Mouse (Mus musculus) G1E (cell line): ENCODE data around the gene Exd1. TPM values are rescaled to one million over a fixed set of nuclear protein-coding genes. Genes with fewer than 3 reads are reported as not detected.
A peak's percentile ranks its signal among the peaks of the same experiment; 100 is the strongest.
"Not testable (repeated sequence)": the region's sequence is repeated elsewhere in the genome, so short reads cannot be mapped to it uniquely, and the experiment has no call there.

Source experiments
- ATAC-seq: 2 replicates; pipeline ENCODE4 v1.8.0; 2016; ENCODE audit warnings: mild to moderate bottlenecking; ENCODE audit not compliant: insufficient number of reproducible peaks, poor library complexity, low FRiP score, severe bottlenecking; ENCODE audit errors: extremely low read depth
- DNase-seq: peaks from one replicate; pipeline ENCODE4 v3.0.0; 2012; ENCODE audit warnings: low spot score
- H3K27me3 ChIP-seq: 2 replicates; pipeline ENCODE4 v1.6.1; 2012; ENCODE audit warnings: mild to moderate bottlenecking, low read length, inconsistent platforms; ENCODE audit not compliant: insufficient read depth
- H3K36me3 ChIP-seq: replicated peaks from 2 replicates; pipeline ENCODE3; 2012; ENCODE audit warnings: mild to moderate bottlenecking, inconsistent platforms
- H3K4me1 ChIP-seq: 2 replicates; pipeline ENCODE4 v1.6.1; 2012; ENCODE audit warnings: low read depth, low read length, inconsistent platforms, mixed read lengths; ENCODE audit not compliant: insufficient read depth
- H3K4me3 ChIP-seq: 2 replicates; pipeline ENCODE4 v1.5.1; 2012; ENCODE audit warnings: low read depth, mild to moderate bottlenecking, inconsistent platforms, low read length, moderate library complexity, mixed read lengths
- H3K9me3 ChIP-seq: replicated peaks from 2 replicates; pipeline ENCODE4 v1.6.1; 2012; ENCODE audit warnings: inconsistent platforms
- CTCF ChIP-seq: IDR thresholded peaks from 2 replicates; pipeline ENCODE4 v1.5.1; 2012; ENCODE audit warnings: low read depth, low read length, inconsistent platforms, mixed read lengths
- GATA1 ChIP-seq: IDR thresholded peaks from 2 replicates; pipeline ENCODE4 v1.6.1; 2012; ENCODE audit warnings: borderline replicate concordance, low read length, inconsistent platforms, mixed read lengths
- GATA2 ChIP-seq: IDR thresholded peaks from 2 replicates; pipeline ENCODE4 v1.6.1; 2012; ENCODE audit warnings: low read depth, low read length, inconsistent platforms, borderline replicate concordance
- POLR2AphosphoS5 ChIP-seq: IDR thresholded peaks from 2 replicates; pipeline ENCODE4 v1.6.1; 2012; ENCODE audit warnings: low read depth, low read length, inconsistent platforms; ENCODE audit not compliant: insufficient replicate concordance
- TAL1 ChIP-seq: conservative IDR thresholded peaks from 2 replicates; pipeline ENCODE4 v1.6.1; 2012; ENCODE audit warnings: low read depth, low read length, inconsistent platforms, mixed read lengths
- polyA plus RNA-seq: library from polyadenylated mRNA; stranded (reverse); fragments of >175 nt; gene quantifications from 2 replicates; pipeline ENCODE4 v1.2.3, GENCODE M21; 2012
- total RNA-seq, 2 experiments: library from RNA; stranded (forward) in 1 of 2; stranded (reverse) in 1 of 2; fragments of 200-1000 nt in 1 of 2; fragments of >200 nt in 1 of 2; fragmentation: Nextera tagmentation in 1 of 2; gene quantifications; 2 replicates each; pipeline ENCODE4 v1.2.3; 2014 to 2017

The Exd1 gene
- total and polyA plus RNA-seq, 3 experiments: 0.21 to 2.3 (median 2.2) TPM

DNA sequence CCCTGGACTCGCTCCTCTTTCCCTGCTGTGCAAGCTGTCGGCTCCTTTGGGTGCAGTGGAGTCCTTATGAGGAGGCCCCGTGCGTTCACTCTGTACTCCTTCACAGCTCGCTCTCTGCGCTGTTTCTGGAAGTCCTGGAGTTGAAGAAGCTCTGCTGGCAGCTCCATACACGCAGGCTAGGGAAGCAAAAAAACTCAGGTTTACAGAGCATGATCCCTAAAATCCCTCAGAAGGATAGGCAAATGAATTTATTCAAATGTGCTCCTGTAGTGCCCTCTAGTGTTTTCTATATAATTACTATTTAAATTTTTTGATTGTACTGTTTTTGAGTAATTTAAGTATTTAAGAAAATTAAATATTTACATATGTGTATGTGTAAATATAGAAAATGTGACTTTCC, 26.9 kb downstream of the Exd1 start:
- DNase-seq (no peak), ATAC-seq (no peak)
- Histone ChIP-seq H3K36me3 (no peaks in the 10 kb centered on the region), H3K9me3 (no peaks in the 10 kb centered on the region), H3K4me3 (no peak overlapping the region), H3K27me3 (peaks cover 3% of the 10 kb centered on the region), H3K4me1 (no peaks in the 10 kb centered on the region)
- no peak for TF ChIP-seq GATA1
- TF ChIP-seq CTCF: no peak
- TF ChIP-seq POLR2AphosphoS5: no peak
- TF ChIP-seq GATA2: no peak
- no peak for TF ChIP-seq TAL1

- no peak overlapping the region for H3K4me3 ChIP-seq
- ATAC-seq: no peak
- no peaks in the 10 kb centered on the region for H3K36me3 ChIP-seq
- TF ChIP-seq TAL1 (no peak), GATA2 (no peak)
- no peaks in the 10 kb centered on the region for H3K4me1 ChIP-seq
- peaks cover 2% of the 10 kb centered on the region; the same call in 1 of the 2 replicates for H3K27me3 ChIP-seq
- no peak for DNase-seq
- no peaks in the 10 kb centered on the region for H3K9me3 ChIP-seq
These were observed 30.6 kb downstream of the Exd1 start for GRCm38 (mm10) chr2:119516811-119517210.

DNA sequence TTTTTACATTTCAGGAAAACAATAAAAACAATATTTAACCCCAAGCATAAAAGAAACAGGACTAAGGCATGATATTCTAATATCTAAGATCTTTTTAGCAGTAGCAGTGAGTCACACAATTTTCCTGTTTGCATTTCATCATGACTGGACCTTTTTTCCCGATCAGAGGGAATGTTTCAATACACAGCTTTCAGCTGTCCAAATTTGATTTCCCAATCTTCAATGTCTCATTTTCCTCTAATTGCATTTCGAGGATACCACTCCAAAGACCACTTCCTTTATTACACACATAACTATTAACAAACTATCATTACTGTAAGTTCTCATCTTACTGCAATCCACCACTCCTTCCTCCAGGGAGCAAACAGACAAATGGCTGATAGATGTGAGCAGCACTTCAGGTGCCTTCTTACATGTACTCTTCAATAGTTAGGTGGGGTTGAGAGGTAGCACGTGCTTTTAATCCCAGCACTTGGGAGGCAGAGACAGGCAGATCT, 33.4 kb downstream of the Exd1 start:
- TF ChIP-seq CTCF: no peak
- no peak for TF ChIP-seq POLR2AphosphoS5
- no peak for TF ChIP-seq GATA2
- TF ChIP-seq GATA1: no peak
- no peak for TF ChIP-seq TAL1
- ATAC-seq (no peak), DNase-seq (no peak)
- Histone ChIP-seq H3K27me3 (0 out of 2 replicates have a peak, but pooled peaks cover 2% of the 10 kb centered on the region), H3K9me3 (no peaks in the 10 kb centered on the region), H3K4me3 (no peak overlapping the region), H3K36me3 (no peaks in the 10 kb centered on the region), H3K4me1 (no peaks in the 10 kb centered on the region)

DNA sequence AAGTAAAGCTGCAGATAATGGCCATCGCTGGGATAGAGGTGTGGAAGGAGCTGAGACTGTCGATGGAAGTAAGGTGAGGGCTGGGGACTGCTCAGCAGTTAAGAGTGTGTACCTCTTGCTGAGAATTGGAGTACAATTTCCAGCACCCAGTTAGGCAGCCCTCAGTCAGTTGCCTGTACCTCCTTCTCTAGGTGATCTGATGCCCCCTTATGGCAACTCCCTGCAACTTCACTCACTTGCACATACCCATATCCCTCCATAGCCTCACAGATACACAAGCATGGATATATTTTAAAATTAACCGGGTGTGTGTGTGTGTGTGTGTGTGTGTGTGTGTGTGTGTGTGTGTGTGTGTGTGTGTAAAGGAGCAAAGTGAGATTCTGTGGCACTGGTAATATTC, 35.1 kb downstream of the Exd1 start:
- no peak for TF ChIP-seq POLR2AphosphoS5
- no peak for TF ChIP-seq CTCF
- Histone ChIP-seq H3K27me3 (peaks cover 7% of the 10 kb centered on the region; the same call in 1 of the 2 replicates), H3K9me3 (no peaks in the 10 kb centered on the region), H3K4me1 (no peaks in the 10 kb centered on the region), H3K4me3 (no peak overlapping the region), H3K36me3 (no peaks in the 10 kb centered on the region)
- DNase-seq: peak; percentile 8
- no peak for ATAC-seq

DNA sequence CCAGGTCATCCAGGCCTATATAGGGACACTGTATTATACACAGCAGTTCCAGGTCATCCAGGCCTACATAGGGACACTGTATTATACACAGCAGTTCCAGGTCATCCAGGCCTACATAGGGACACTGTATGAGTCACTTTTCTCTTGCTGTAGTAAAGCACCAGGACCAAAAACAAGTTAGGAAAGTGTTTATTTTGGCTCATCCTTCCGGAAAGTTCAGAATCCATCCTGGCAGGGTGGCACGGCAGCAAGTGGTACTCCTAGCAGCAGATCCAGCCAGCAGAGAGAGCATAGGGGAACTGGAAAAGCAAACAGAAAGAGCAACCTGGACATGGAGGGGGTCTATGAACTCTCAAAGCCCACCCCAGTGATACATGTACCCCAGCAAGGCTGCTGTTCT, 36.6 kb downstream of the Exd1 start:
- Histone ChIP-seq H3K4me3 (no peak overlapping the region), H3K27me3 (peaks cover 10% of the 10 kb centered on the region), H3K4me1 (no peaks in the 10 kb centered on the region), H3K36me3 (no peaks in the 10 kb centered on the region), H3K9me3 (no peaks in the 10 kb centered on the region)
- DNase-seq: no peak
- no peak for ATAC-seq
- no peak for TF ChIP-seq POLR2AphosphoS5
- TF ChIP-seq GATA2: no peak
- no peak for TF ChIP-seq TAL1
- no peak for TF ChIP-seq CTCF
- no peak for TF ChIP-seq GATA1

DNA sequence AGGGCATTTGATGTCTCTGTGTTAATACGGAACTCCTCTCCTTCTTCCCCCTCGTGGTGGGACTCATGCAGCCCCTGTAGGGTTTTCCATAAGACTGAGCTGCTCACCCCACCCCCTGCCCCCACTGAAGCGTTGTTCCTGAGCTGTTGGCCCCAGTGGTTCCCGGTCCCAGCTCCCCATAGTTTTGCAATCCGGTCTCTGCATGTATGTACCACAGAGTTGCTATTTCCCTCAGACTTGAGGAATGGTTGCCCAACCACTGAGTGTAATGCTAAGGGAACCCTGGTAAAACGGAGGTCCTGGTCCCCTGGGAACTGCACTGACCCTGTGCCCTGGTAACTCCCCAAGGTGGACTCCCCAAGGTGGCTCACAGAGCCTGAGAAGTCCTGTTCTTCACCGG, 38.9 kb downstream of the Exd1 start:
- H3K36me3 ChIP-seq, H3K4me1 ChIP-seq, H3K9me3 ChIP-seq, H3K4me3 ChIP-seq, DNase-seq, ATAC-seq: not testable (repeated sequence)
- H3K27me3 ChIP-seq: peaks cover 12% of the 10 kb centered on the region

DNA sequence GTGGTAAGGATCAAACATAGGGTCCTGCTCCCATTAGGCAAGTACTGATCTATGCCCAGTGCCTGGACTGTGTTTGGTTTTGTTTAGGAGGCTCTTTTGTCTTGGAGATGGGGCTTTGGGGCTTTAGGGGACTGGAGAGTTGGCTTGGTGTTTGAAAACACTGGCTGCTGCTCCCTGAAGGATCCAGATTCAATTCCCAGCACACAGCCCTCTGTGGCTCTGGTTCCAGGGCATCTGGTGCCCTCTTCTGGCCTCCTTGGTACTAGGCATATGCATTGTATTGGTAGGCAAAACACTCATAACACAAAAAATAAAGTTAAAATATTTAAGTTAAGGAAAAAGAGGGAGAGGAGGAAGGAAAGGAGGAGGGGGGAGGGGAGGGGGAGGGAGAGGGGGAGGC, 40.3 kb downstream of the Exd1 start:
- Histone ChIP-seq H3K27me3 (peaks cover 10% of the 10 kb centered on the region), H3K36me3 (no peaks in the 10 kb centered on the region), H3K4me1 (no peaks in the 10 kb centered on the region), H3K9me3 (no peaks in the 10 kb centered on the region), H3K4me3 (no peak overlapping the region)
- TF ChIP-seq GATA1 (no peak), POLR2AphosphoS5 (no peak), TAL1 (no peak), CTCF (no peak), GATA2 (no peak)
- ATAC-seq: no peak
- DNase-seq: no peak
